Comparison of ENCODE assay signal across 8 mouse cellular contexts in genomic region chr4:109475577-109476553, GRCm38 (mm10). TPM values are rescaled to one million over a fixed set of nuclear protein-coding genes. Genes with fewer than 3 reads are reported as not detected.
A peak's percentile ranks its signal among the peaks of the same experiment; 100 is the strongest.
DNase-seq lines count a peak whose midpoint lies in the region; ATAC-seq and TF ChIP-seq lines count a peak whose summit lies in the region.

No protein-coding gene starts in this region.

- H3ac ChIP-seq in myocyte (ENCODE audit: control insufficient read depth, insufficient read length), result peak overlapping the region; percentile 84

- peak; percentile 57 for DNase-seq in 416B (ENCODE audit: low read depth)
- DNase-seq in adrenal gland, postnatal 10 days, result peak; percentile 75
- DNase-seq in heart, adult 8-10 months (ENCODE audit: low spot score), result peak; percentile 45
- DNase-seq in kidney, adult 8-10 months, result peak; percentile 42 to 45
- peak; percentile 57 for DNase-seq in liver, adult 2 months (ENCODE audit: extremely low read depth, low read depth, low spot score)

- H3K79me2 ChIP-seq in liver, adult 2 months (ENCODE audit: control insufficient read depth, insufficient read depth, low read length), result peaks cover 22% of the 10 kb centered on the region; the same call in 1 of the 2 replicates
- peaks cover 53% of the 10 kb centered on the region for H3K79me2 ChIP-seq in myocyte (ENCODE audit: control insufficient read depth, insufficient read depth)

- H3K27ac ChIP-seq in embryonic facial prominence, embryonic 12.5 days, result peak overlapping the region; percentile 95
- H3K27ac ChIP-seq in liver, adult 2 months (replicated peaks; ENCODE audit: insufficient read depth, low read depth, low read length), result peak overlapping the region; percentile 94
- H3K27ac ChIP-seq in stomach, embryonic 16.5 days (ENCODE audit: low read length), result peak overlapping the region; percentile 91

- no peaks in the 10 kb centered on the region for H3K27me3 ChIP-seq in embryonic facial prominence, embryonic 12.5 days
- no peaks in the 10 kb centered on the region for H3K27me3 ChIP-seq in liver, adult 2 months (ENCODE audit: control insufficient read depth, insufficient read depth, low read length)
- H3K27me3 ChIP-seq in myocyte (ENCODE audit: control insufficient read depth, insufficient read depth, insufficient read length), result no peaks in the 10 kb centered on the region
- no peaks in the 10 kb centered on the region for H3K27me3 ChIP-seq in stomach, embryonic 16.5 days (ENCODE audit: control insufficient read depth, insufficient read depth, low read length)

- H3K9me3 ChIP-seq in embryonic facial prominence, embryonic 12.5 days, result no peaks in the 10 kb centered on the region
- H3K9me3 ChIP-seq in stomach, embryonic 16.5 days (replicated peaks; ENCODE audit: control insufficient read depth, low read length), result no peaks in the 10 kb centered on the region

- H3K36me3 ChIP-seq in embryonic facial prominence, embryonic 12.5 days, result peaks cover 7% of the 10 kb centered on the region
- no peaks in the 10 kb centered on the region for H3K36me3 ChIP-seq in liver, adult 2 months (ENCODE audit: control insufficient read depth, insufficient read depth, low read length)
- H3K36me3 ChIP-seq in myocyte (ENCODE audit: control insufficient read depth, insufficient read depth), result no peaks in the 10 kb centered on the region
- 0 out of 2 replicates have a peak, but pooled peaks cover 5% of the 10 kb centered on the region for H3K36me3 ChIP-seq in stomach, embryonic 16.5 days (ENCODE audit: control insufficient read depth, insufficient read depth, low read length)

- ATAC-seq in embryonic facial prominence, embryonic 12.5 days (ENCODE audit: insufficient number of reproducible peaks, insufficient read depth, low FRiP score, low TSS enrichment), result peak; percentile 72
- ATAC-seq in stomach, embryonic 16.5 days (ENCODE audit: insufficient read depth, low FRiP score), result peak; percentile 68

- peak overlapping the region; percentile 97 for H3K9ac ChIP-seq in embryonic facial prominence, embryonic 12.5 days
- peak overlapping the region; percentile 89 for H3K9ac ChIP-seq in liver, adult 2 months (ENCODE audit: low read depth, low read length)
- H3K9ac ChIP-seq in stomach, embryonic 16.5 days (ENCODE audit: low read length), result peak overlapping the region; percentile 100

- TF ChIP-seq CTCF in liver, adult 2 months (IDR thresholded peaks at IDR 0.05; ENCODE audit: low read depth, low read length), result no peak

- peak overlapping the region; percentile 53 for H3K4me2 ChIP-seq in embryonic facial prominence, embryonic 12.5 days (replicated peaks)
- peak overlapping the region; percentile 83 for H3K4me2 ChIP-seq in myocyte (ENCODE audit: low read depth)
- peak overlapping the region; percentile 69 for H3K4me2 ChIP-seq in stomach, embryonic 16.5 days (ENCODE audit: low read depth, low read length)

- H3K4me3 ChIP-seq in embryonic facial prominence, embryonic 12.5 days, result peak overlapping the region; percentile 89
- peak overlapping the region; percentile 77 for H3K4me3 ChIP-seq in liver, adult 2 months (ENCODE audit: insufficient read depth, low read depth, low read length)
- H3K4me3 ChIP-seq in myocyte, result peak overlapping the region; percentile 91
- H3K4me3 ChIP-seq in stomach, embryonic 16.5 days (replicated peaks; ENCODE audit: low read length), result peak overlapping the region; percentile 94

- peaks cover 7% of the 10 kb centered on the region; the same call in 1 of the 2 replicates for H3K4me1 ChIP-seq in embryonic facial prominence, embryonic 12.5 days
- peaks cover 22% of the 10 kb centered on the region for H3K4me1 ChIP-seq in liver, adult 2 months (ENCODE audit: control insufficient read depth, insufficient read depth, low read length)
- H3K4me1 ChIP-seq in stomach, embryonic 16.5 days (ENCODE audit: control insufficient read depth, insufficient read depth, low read length), result peaks cover 14% of the 10 kb centered on the region

- TF ChIP-seq POLR2A in liver, adult 2 months (IDR thresholded peaks at IDR 0.05; ENCODE audit: extremely low read depth, insufficient read depth, low read length), result no peak
- peak; percentile 38 for TF ChIP-seq POLR2A in myocyte (IDR thresholded peaks at IDR 0.05; ENCODE audit: insufficient read length, low read depth)

- WGBS in embryonic facial prominence, embryonic 12.5 days, result under 1% methylated on average over 62 of the region's 68 CpGs
- under 1% methylated on average over 64 of the region's 68 CpGs for WGBS in liver, adult 2 months
- under 1% methylated on average over 59 of the region's 68 CpGs for WGBS in stomach, embryonic 16.5 days

TF ChIP-seq in myocyte, 11 proteins besides CTCF, POLR2A, EP300 and RAD21:
- TF ChIP-seq E2F4 (IDR thresholded peaks at IDR 0.05; ENCODE audit: insufficient read depth), result no peak
- no peak for TF ChIP-seq SRF (IDR thresholded peaks at IDR 0.05; ENCODE audit: control insufficient read depth, insufficient read length, low read depth)
- no peak for TF ChIP-seq MYOG (IDR thresholded peaks at IDR 0.05; ENCODE audit: control insufficient read depth in 1 of 3, insufficient read depth in 1 of 3, insufficient read length in 2 of 3, low read depth in 2 of 3)
- TF ChIP-seq REST (IDR thresholded peaks at IDR 0.05; ENCODE audit: insufficient read depth, insufficient read length), result no peak

RNA-seq across cellular contexts. Expression of gene Rnf11, which starts 8.7 kb away (rescaled TPM):
- 100 to 1,000 TPM; 115 to 119 TPM for total RNA-seq in adrenal gland, postnatal 10 days (2021)
- polyA plus RNA-seq in embryonic facial prominence, embryonic 12.5 days (2016; fragmentation: Nextera tagmentation; extraction: Ambion mirVana), result 50.0 and 52.4 TPM in 2 replicates
- 100 to 1,000 TPM in 2 of 4 experiments, 10 to 100 TPM in 2; 83.1 to 110 (median 98.7) TPM for total RNA-seq in heart, adult 8-10 months (2022)
- total RNA-seq in liver, adult 2 months (2014; rRNA removed), result 42.6 and 48.7 TPM in 2 replicates
- 33.5 and 42.6 TPM in 2 replicates for polyA plus RNA-seq in liver, adult 2 months (2012; rRNA removed)
- polyA plus RNA-seq in myocyte (2012; fragmentation: generic; extraction: Trizol), result 127 TPM
- polyA plus RNA-seq in stomach, embryonic 16.5 days (2015; fragmentation: Nextera tagmentation; extraction: Ambion mirVana), result 23.4 and 23.6 TPM in 2 replicates

RNA-seq across cellular contexts. Expression of gene 4930522H14Rik, which starts 55.2 kb away (rescaled TPM):
- not detected for total RNA-seq in adrenal gland, postnatal 10 days (2021)
- polyA plus RNA-seq in embryonic facial prominence, embryonic 12.5 days (2016; fragmentation: Nextera tagmentation; extraction: Ambion mirVana), result not detected in 2 replicates
- not detected for total RNA-seq in heart, adult 8-10 months (2022)
- total RNA-seq in liver, adult 2 months (2014; rRNA removed), result not detected in 2 replicates
- polyA plus RNA-seq in liver, adult 2 months (2012; rRNA removed), result not detected in 2 replicates
- polyA plus RNA-seq in myocyte (2012; fragmentation: generic; extraction: Trizol), result not detected
- polyA plus RNA-seq in stomach, embryonic 16.5 days (2015; fragmentation: Nextera tagmentation; extraction: Ambion mirVana), result not detected in 2 replicates

Comparison
In these comparisons a context has a peak if more than half of its experiments do, and no peak if none do; other contexts are left out.
1. Peak in every context shown above with its lines: DNase-seq, ATAC-seq, H3K4me3 ChIP-seq and H3K27ac ChIP-seq.